Mouse (Mus musculus) MEL (cell line): ENCODE results near the gene Sema6d. TPM values are rescaled to one million over a fixed set of nuclear protein-coding genes. Genes with fewer than 3 reads are reported as not detected.

Experiments
- DNase-seq: peaks from one replicate; pipeline ENCODE4 v3.0.0; 2011; ENCODE audit warnings: low read depth, low spot score
- H3K27ac ChIP-seq: 2 replicates; pipeline ENCODE4 v1.5.1; 2012; ENCODE audit warnings: low read depth, mild to moderate bottlenecking, control low read depth, low read length, moderate library complexity; ENCODE audit not compliant: control insufficient read depth
- H3K27me3 ChIP-seq, 2 experiments: fragments of 150-350 bp in 1 of 2; sonication (generic) in 1 of 2; 2 replicates each; pipeline ENCODE4 v1.6.1; 2012; ENCODE audit warnings: low read length in 2 of 2, mild to moderate bottlenecking in 2 of 2, improper control_type of control experiment in 1 of 2, moderate library complexity in 1 of 2; ENCODE audit not compliant: insufficient read depth in 2 of 2, control insufficient read depth in 1 of 2
- H3K36me3 ChIP-seq, 2 experiments: 2 replicates each; pipeline ENCODE4 v1.6.1; 2012 to 2014; ENCODE audit warnings: low read length in 2 of 2, improper control_type of control experiment in 1 of 2, inconsistent platforms in 1 of 2, mild to moderate bottlenecking in 1 of 2; ENCODE audit not compliant: insufficient read depth in 2 of 2, control insufficient read depth in 1 of 2
- H3K4me1 ChIP-seq, 2 experiments: fragments of 150-350 bp in 1 of 2; sonication (generic) in 1 of 2; 2 replicates each; pipeline ENCODE4 v1.6.1; 2012; ENCODE audit warnings: low read length in 2 of 2, improper control_type of control experiment in 1 of 2, mild to moderate bottlenecking in 1 of 2; ENCODE audit not compliant: insufficient read depth in 2 of 2, control insufficient read depth in 1 of 2
- H3K4me3 ChIP-seq, 2 experiments: fragments of 150-350 bp in 1 of 2; sonication (generic) in 1 of 2; 2 replicates each; pipeline ENCODE4 v1.5.1; 2012; ENCODE audit warnings: low read depth in 2 of 2, low read length in 2 of 2, mild to moderate bottlenecking in 2 of 2, moderate library complexity in 2 of 2, control low read depth in 1 of 2, improper control_type of control experiment in 1 of 2; ENCODE audit not compliant: control insufficient read depth in 1 of 2, insufficient read depth in 1 of 2
- H3K79me2 ChIP-seq: 2 replicates; pipeline ENCODE4 v1.6.1; 2012; ENCODE audit warnings: mild to moderate bottlenecking, low read length, moderate library complexity; ENCODE audit not compliant: control insufficient read depth, poor library complexity, insufficient read depth
- H3K9ac ChIP-seq: 2 replicates; pipeline ENCODE4 v1.6.1; 2012; ENCODE audit warnings: low read depth, mild to moderate bottlenecking, control low read depth, low read length, moderate library complexity; ENCODE audit not compliant: control insufficient read depth, poor library complexity, severe bottlenecking
- H3K9me3 ChIP-seq: fragments of 150-350 bp; sonication (generic); replicated peaks from 2 replicates; pipeline ENCODE4 v1.6.1; 2012; ENCODE audit warnings: mild to moderate bottlenecking, low read length, improper control_type of control experiment, moderate library complexity; ENCODE audit not compliant: insufficient read depth
- BHLHE40 ChIP-seq: IDR thresholded peaks from 2 replicates; pipeline ENCODE4 v1.6.1; 2012; ENCODE audit warnings: low read depth, mild to moderate bottlenecking, inconsistent platforms, low read length, improper control_type of control experiment, borderline replicate concordance
- CHD1 ChIP-seq: IDR thresholded peaks from 2 replicates; pipeline ENCODE4 v1.6.1; 2012; ENCODE audit warnings: low read depth, mild to moderate bottlenecking, inconsistent platforms, low read length, improper control_type of control experiment
- CHD2 ChIP-seq: IDR thresholded peaks from 2 replicates; pipeline ENCODE4 v1.6.1; 2011; ENCODE audit warnings: low read length, improper control_type of control experiment
- CTCF ChIP-seq, 3 experiments: IDR thresholded peaks in 2 of 3; conservative IDR thresholded peaks in 1 of 3; 2 replicates each; pipeline ENCODE4 v1.5.1; 2011 to 2012; ENCODE audit warnings: low read length in 3 of 3, low read depth in 2 of 3, mild to moderate bottlenecking in 2 of 3, improper control_type of control experiment in 1 of 3, inconsistent platforms in 1 of 3, mixed read lengths in 1 of 3, moderate library complexity in 1 of 3; ENCODE audit not compliant: control insufficient read depth in 1 of 3, insufficient read depth in 1 of 3, poor library complexity in 1 of 3, severe bottlenecking in 1 of 3
- E2F4 ChIP-seq: IDR thresholded peaks from 2 replicates; pipeline ENCODE4 v1.6.1; 2011; ENCODE audit warnings: low read depth, low read length, improper control_type of control experiment, borderline replicate concordance
- ELF1 ChIP-seq: IDR thresholded peaks from 2 replicates; pipeline ENCODE4 v1.6.1; 2014; ENCODE audit warnings: low read depth, mild to moderate bottlenecking, inconsistent platforms, low read length, improper control_type of control experiment, moderate library complexity
- EP300 ChIP-seq, 2 experiments: IDR thresholded peaks; 2 replicates each; pipeline ENCODE4 v1.6.1; 2011; ENCODE audit warnings: improper control_type of control experiment in 2 of 2, low read length in 2 of 2, low read depth in 1 of 2, mild to moderate bottlenecking in 1 of 2
- ETS1 ChIP-seq: IDR thresholded peaks from 2 replicates; pipeline ENCODE4 v1.6.1; 2012; ENCODE audit warnings: low read depth, mild to moderate bottlenecking, inconsistent platforms, low read length, improper control_type of control experiment, moderate library complexity
- GABPA ChIP-seq: IDR thresholded peaks from 2 replicates; pipeline ENCODE4 v1.6.1; 2012; ENCODE audit warnings: low read depth, mild to moderate bottlenecking, inconsistent platforms, low read length, improper control_type of control experiment, moderate library complexity
- GATA1 ChIP-seq: IDR thresholded peaks from 2 replicates; pipeline ENCODE4 v1.6.1; 2011; ENCODE audit warnings: low read depth, low read length, improper control_type of control experiment
- HCFC1 ChIP-seq: IDR thresholded peaks from 2 replicates; pipeline ENCODE4 v1.6.1; 2012; ENCODE audit warnings: low read depth, mild to moderate bottlenecking, inconsistent platforms, low read length, improper control_type of control experiment, moderate library complexity
- JUND ChIP-seq: IDR thresholded peaks from 2 replicates; pipeline ENCODE4 v1.6.1; 2011; ENCODE audit warnings: low read depth, mild to moderate bottlenecking, improper control_type of control experiment, low read length
- KAT2A ChIP-seq: conservative IDR thresholded peaks from 2 replicates; pipeline ENCODE4 v1.6.1; 2012; ENCODE audit warnings: low read depth, low read length, improper control_type of control experiment, inconsistent platforms
- MAFK ChIP-seq: IDR thresholded peaks from 2 replicates; pipeline ENCODE4 v1.6.1; 2011; ENCODE audit warnings: low read depth, mild to moderate bottlenecking, low read length, improper control_type of control experiment, borderline replicate concordance
- MAX ChIP-seq: IDR thresholded peaks from 2 replicates; pipeline ENCODE4 v1.6.1; 2011; ENCODE audit warnings: low read length, improper control_type of control experiment
- MAZ ChIP-seq: IDR thresholded peaks from 2 replicates; pipeline ENCODE4 v1.6.1; 2012; ENCODE audit warnings: low read depth, mild to moderate bottlenecking, inconsistent platforms, low read length, improper control_type of control experiment
- MEF2A ChIP-seq: IDR thresholded peaks from 2 replicates; pipeline ENCODE4 v1.6.1; 2014; ENCODE audit warnings: low read depth, mild to moderate bottlenecking, inconsistent platforms, low read length, improper control_type of control experiment; ENCODE audit not compliant: poor library complexity, insufficient replicate concordance, severe bottlenecking; ENCODE audit errors: extremely low read depth
- MXI1 ChIP-seq: IDR thresholded peaks from 2 replicates; pipeline ENCODE4 v1.6.1; 2011; ENCODE audit warnings: mild to moderate bottlenecking, low read depth, low read length, improper control_type of control experiment
- MYB ChIP-seq: IDR thresholded peaks from 2 replicates; pipeline ENCODE4 v1.6.1; 2011; ENCODE audit warnings: mild to moderate bottlenecking, low read depth, low read length, improper control_type of control experiment
- MYC ChIP-seq: IDR thresholded peaks from 2 replicates; pipeline ENCODE4 v1.6.1; 2011; ENCODE audit warnings: low read depth, mild to moderate bottlenecking, low read length, improper control_type of control experiment, moderate library complexity
- NELFE ChIP-seq: IDR thresholded peaks from 2 replicates; pipeline ENCODE4 v1.6.1; 2011; ENCODE audit warnings: low read depth, low read length, improper control_type of control experiment
- NRF1 ChIP-seq: IDR thresholded peaks from 2 replicates; pipeline ENCODE4 v1.6.1; 2014; ENCODE audit warnings: low read depth, mild to moderate bottlenecking, inconsistent platforms, low read length, improper control_type of control experiment, moderate library complexity; ENCODE audit not compliant: poor library complexity, insufficient read depth, severe bottlenecking
- POLR2A ChIP-seq, 2 experiments: IDR thresholded peaks; 2 replicates each; pipeline ENCODE4 v1.6.1; 2011 to 2012; ENCODE audit warnings: low read length in 2 of 2, mild to moderate bottlenecking in 2 of 2, control low read depth in 1 of 2, improper control_type of control experiment in 1 of 2, low read depth in 1 of 2, moderate library complexity in 1 of 2; ENCODE audit not compliant: control insufficient read depth in 1 of 2, insufficient read depth in 1 of 2, poor library complexity in 1 of 2
- POLR2AphosphoS2 ChIP-seq: IDR thresholded peaks from 2 replicates; pipeline ENCODE4 v1.6.1; 2011; ENCODE audit warnings: low read length, improper control_type of control experiment
- POLR2AphosphoS5 ChIP-seq: IDR thresholded peaks from 2 replicates; pipeline ENCODE4 v1.6.1; 2012; ENCODE audit warnings: low read depth, borderline replicate concordance, mild to moderate bottlenecking, inconsistent platforms, low read length, moderate library complexity, mixed read lengths
- RAD21 ChIP-seq: IDR thresholded peaks from 2 replicates; pipeline ENCODE4 v1.6.1; 2011; ENCODE audit warnings: mild to moderate bottlenecking, low read depth, low read length, improper control_type of control experiment
- RCOR1 ChIP-seq: IDR thresholded peaks from 2 replicates; pipeline ENCODE4 v1.6.1; 2012; ENCODE audit warnings: low read depth, mild to moderate bottlenecking, inconsistent platforms, low read length, improper control_type of control experiment
- SIN3A ChIP-seq: IDR thresholded peaks from 2 replicates; pipeline ENCODE4 v1.6.1; 2012; ENCODE audit warnings: low read length, improper control_type of control experiment, inconsistent platforms
- SMC3 ChIP-seq: IDR thresholded peaks from 2 replicates; pipeline ENCODE4 v1.6.1; 2011; ENCODE audit warnings: low read depth, low read length, improper control_type of control experiment
- TAL1 ChIP-seq: IDR thresholded peaks from 2 replicates; pipeline ENCODE4 v1.6.1; 2012; ENCODE audit warnings: mild to moderate bottlenecking, inconsistent platforms, low read length, moderate library complexity, mixed read lengths
- TBP ChIP-seq: IDR thresholded peaks from 2 replicates; pipeline ENCODE4 v1.8.0; 2011; ENCODE audit warnings: low read depth, low read length, improper control_type of control experiment
- TCF12 ChIP-seq: IDR thresholded peaks from 2 replicates; pipeline ENCODE4 v1.6.1; 2014; ENCODE audit warnings: low read depth, mild to moderate bottlenecking, inconsistent platforms, low read length, improper control_type of control experiment, moderate library complexity
- UBTF ChIP-seq: IDR thresholded peaks from 2 replicates; pipeline ENCODE4 v1.6.1; 2012; ENCODE audit warnings: low read depth, mild to moderate bottlenecking, inconsistent platforms, low read length, improper control_type of control experiment, moderate library complexity, borderline replicate concordance; ENCODE audit not compliant: insufficient read depth
- USF1 ChIP-seq: IDR thresholded peaks from 2 replicates; pipeline ENCODE4 v1.6.1; 2014; ENCODE audit warnings: low read depth, mild to moderate bottlenecking, inconsistent platforms, low read length, improper control_type of control experiment, moderate library complexity
- USF2 ChIP-seq, 2 experiments: IDR thresholded peaks; 2 replicates each; pipeline ENCODE4 v1.6.1; 2011 to 2012; ENCODE audit warnings: improper control_type of control experiment in 2 of 2, low read length in 2 of 2, borderline replicate concordance in 1 of 2, inconsistent platforms in 1 of 2, low read depth in 1 of 2, mild to moderate bottlenecking in 1 of 2; ENCODE audit not compliant: insufficient read depth in 1 of 2
- ZC3H11A ChIP-seq: IDR thresholded peaks from 2 replicates; pipeline ENCODE4 v1.6.1; 2012; ENCODE audit warnings: low read depth, mild to moderate bottlenecking, inconsistent platforms, low read length, improper control_type of control experiment
- ZKSCAN1 ChIP-seq: IDR thresholded peaks from 2 replicates; pipeline ENCODE4 v1.6.1; 2012; ENCODE audit warnings: low read depth, mild to moderate bottlenecking, inconsistent platforms, low read length, improper control_type of control experiment, moderate library complexity
- ZNF384 ChIP-seq: IDR thresholded peaks from 2 replicates; pipeline ENCODE4 v1.6.1; 2012; ENCODE audit warnings: low read depth, mild to moderate bottlenecking, inconsistent platforms, low read length, improper control_type of control experiment
- polyA plus RNA-seq, 2 experiments: library from polyadenylated mRNA; stranded (reverse) in 1 of 2; unstranded in 1 of 2; fragments of >175 nt in 1 of 2; fragments of >200 nt in 1 of 2; gene quantifications; 2 replicates each; pipeline versions ENCODE4 v1.2.1 to v1.2.4; 2012; ENCODE audit warnings: low replicate concordance in 2 of 2, low read depth in 1 of 2; ENCODE audit not compliant: insufficient read length in 2 of 2, insufficient read depth in 1 of 2, missing spikeins in 1 of 2
- total RNA-seq: library from RNA; depleted of rRNA; stranded (reverse); fragments of 300-350 nt; gene quantifications from 2 replicates; pipeline ENCODE4 v1.2.3, GENCODE M21; 2012

Sema6d gene
- total and polyA plus RNA-seq, 3 experiments = not detected

DNA sequence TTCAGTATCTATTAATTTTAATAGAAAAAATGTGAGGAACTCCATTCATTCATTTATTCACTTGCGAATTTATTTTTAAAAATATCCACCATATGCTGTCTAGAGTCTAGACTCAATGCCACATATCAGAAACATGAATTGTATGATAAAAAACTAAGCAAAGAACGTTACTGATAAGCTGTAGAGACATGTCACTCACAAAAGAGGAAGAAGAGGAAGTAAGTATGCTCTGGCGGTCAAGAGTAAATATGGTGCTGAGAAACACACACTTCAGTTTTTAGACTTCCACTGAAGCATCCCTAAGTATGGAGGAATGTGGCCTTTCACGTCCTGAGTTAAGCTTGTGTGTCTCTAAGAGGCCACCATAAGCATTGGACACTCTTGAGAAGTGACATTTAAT lies 484.0 kb downstream of the Sema6d start:
- no peak overlapping the region for H3K27ac ChIP-seq
- no peak overlapping the region for H3K9ac ChIP-seq
- DNase-seq = peak; percentile 57
- no peaks in the 10 kb centered on the region for H3K27me3 ChIP-seq
- no peaks in the 10 kb centered on the region for H3K9me3 ChIP-seq
- H3K4me3 ChIP-seq = no peak overlapping the region
- H3K36me3 ChIP-seq = peaks cover 0 to 23% of the 10 kb centered on the region in 2 experiments; a peak in 2 of 4 replicates
- H3K4me1 ChIP-seq = peaks cover 14 to 21% of the 10 kb centered on the region in 2 experiments; a peak in 3 of 4 replicates
- no peaks in the 10 kb centered on the region for H3K79me2 ChIP-seq
- TF ChIP-seq USF2 (IDR thresholded peaks at IDR 0.05; ENCODE audit: borderline replicate concordance in 1 of 2, insufficient read depth in 1 of 2, low read depth in 1 of 2, low read length in 2 of 2) = no peak
- TF ChIP-seq MYC = peak; percentile 80; the same call in 1 of the 2 replicates
- no peak for TF ChIP-seq MXI1
- TF ChIP-seq ELF1 = 0 out of 2 replicates have a peak, but pooled peaks have one; percentile 26
- peak; percentile 67 for TF ChIP-seq ZNF384
- TF ChIP-seq NRF1 = no peak
- TF ChIP-seq E2F4 = no peak
- peak; percentile 96 for TF ChIP-seq GATA1
- no peak for TF ChIP-seq POLR2A (IDR thresholded peaks at IDR 0.05; ENCODE audit: control insufficient read depth in 1 of 2, insufficient read depth in 1 of 2, low read depth in 1 of 2, low read length in 2 of 2, poor library complexity in 1 of 2)
- no peak for TF ChIP-seq GABPA
- TF ChIP-seq BHLHE40 = no peak
- TF ChIP-seq CHD1 = no peak
- no peak for TF ChIP-seq CHD2
- no peak for TF ChIP-seq USF1
- TF ChIP-seq MEF2A = peak; percentile 58; the same call in 1 of the 2 replicates
- TF ChIP-seq UBTF = no peak
- TF ChIP-seq EP300 (IDR thresholded peaks at IDR 0.05; ENCODE audit: low read depth in 1 of 2, low read length in 2 of 2) = peak; percentile 90 to 96
- no peak for TF ChIP-seq NELFE
- TF ChIP-seq MAFK = 0 out of 2 replicates have a peak, but pooled peaks have one; percentile 48
- TF ChIP-seq MAZ = no peak
- no peak for TF ChIP-seq ZKSCAN1
- no peak for TF ChIP-seq POLR2AphosphoS2
- TF ChIP-seq RAD21 = no peak
- peak; percentile 72 for TF ChIP-seq TCF12
- no peak for TF ChIP-seq JUND
- no peak for TF ChIP-seq CTCF (IDR thresholded peaks at IDR 0.05 in 2 of 3, conservative IDR thresholded peaks at IDR 0.05 in 1 of 3; ENCODE audit: control insufficient read depth in 1 of 3, insufficient read depth in 1 of 3, low read depth in 2 of 3, low read length in 3 of 3, poor library complexity in 1 of 3, severe bottlenecking in 1 of 3)
- TF ChIP-seq POLR2AphosphoS5 = no peak
- no peak; the same call in 1 of the 2 replicates for TF ChIP-seq MAX
- peak; percentile 73 for TF ChIP-seq SIN3A
- TF ChIP-seq KAT2A = no peak
- TF ChIP-seq TAL1 = no peak
- peak; percentile 51; the same call in 1 of the 2 replicates for TF ChIP-seq MYB
- TF ChIP-seq SMC3 = no peak
- TF ChIP-seq ETS1 = peak; percentile 81
- TF ChIP-seq HCFC1 = 0 out of 2 replicates have a peak, but pooled peaks have one; percentile 29
- no peak for TF ChIP-seq ZC3H11A
- TF ChIP-seq TBP = no peak
- peak; percentile 82 for TF ChIP-seq RCOR1
